Mouse (Mus musculus) adrenal gland, adult 2 months (tissue): ENCODE measurements around the gene Styk1. TPM values are rescaled to one million over a fixed set of nuclear protein-coding genes. Genes with fewer than 3 reads are reported as not detected.

Experiments used
- DNase-seq: peaks from one replicate; pipeline ENCODE4 v3.0.0; 2021
- long read RNA-seq: library from polyadenylated mRNA; stranded (forward); transcript quantifications from one replicate; pipeline ENCODE4 v2.0.0, GENCODE M21; 2021
- polyA plus RNA-seq: library from polyadenylated mRNA; depleted of rRNA; stranded (reverse); fragments of >200 nt; gene quantifications from 2 replicates; pipeline ENCODE4 v1.2.3, GENCODE M21; 2012; rRNA removed
- total RNA-seq, 2 experiments: library from RNA; stranded (reverse); gene quantifications; 2 replicates each; pipeline ENCODE4 v1.2.3; 2021

Styk1 gene
- total RNA-seq (under 1 TPM; 0.12 to 0.52 TPM), polyA plus RNA-seq (0.17 TPM in 1 of 2 replicates, not detected in the other)
- long read RNA-seq = 0 reads

- peak; percentile 83 for DNase-seq
These were observed at the start of gene Styk1 for GRCm38 (mm10) chr6:131353352-131353919. TSS of gene Styk1 (minus strand) at chr6:131353597.

GRCm38 (mm10) chr6:131403036-131403435 lies 49.6 kb upstream of the Styk1 start:
- DNase-seq = no peak

- DNase-seq = no peak
These were observed 49.2 kb upstream of the Styk1 start for GRCm38 (mm10) chr6:131402606-131403005.

GRCm38 (mm10) chr6:131401259-131401658 lies 47.9 kb upstream of the Styk1 start:
- no peak for DNase-seq

- DNase-seq = no peak
These were observed 43.3 kb upstream of the Styk1 start for GRCm38 (mm10) chr6:131396650-131397049.

GRCm38 (mm10) chr6:131393873-131394660 lies 40.7 kb upstream of the Styk1 start:
- DNase-seq = no peak

- peak; percentile 95 for DNase-seq
These were observed 34.9 kb upstream of the Styk1 start, which contains the start of gene Ybx3 for GRCm38 (mm10) chr6:131388040-131389021. TSS of gene Ybx3 (minus strand) at chr6:131388476.

- peak; percentile 87 for DNase-seq
These were observed 34.0 kb upstream of the Styk1 start for GRCm38 (mm10) chr6:131387221-131388039.

GRCm38 (mm10) chr6:131386416-131387019 lies 33.1 kb upstream of the Styk1 start:
- DNase-seq = no peak

GRCm38 (mm10) chr6:131385469-131385868 lies 32.1 kb upstream of the Styk1 start:
- no peak for DNase-seq

- peak; percentile 25 for DNase-seq
These were observed 30.4 kb upstream of the Styk1 start for GRCm38 (mm10) chr6:131383713-131384330.

GRCm38 (mm10) chr6:131382984-131383337 lies 29.6 kb upstream of the Styk1 start:
- DNase-seq = peak; percentile 62

GRCm38 (mm10) chr6:131382232-131382983 lies 29.0 kb upstream of the Styk1 start:
- peak; percentile 75 for DNase-seq

- DNase-seq = no peak
These were observed 25.5 kb upstream of the Styk1 start for GRCm38 (mm10) chr6:131378858-131379428.

- no peak for DNase-seq
These were observed 24.0 kb upstream of the Styk1 start for GRCm38 (mm10) chr6:131377378-131377777.

GRCm38 (mm10) chr6:131374594-131375340 lies 21.4 kb upstream of the Styk1 start:
- no peak for DNase-seq

GRCm38 (mm10) chr6:131373160-131373559 lies 19.8 kb upstream of the Styk1 start:
- DNase-seq = no peak

GRCm38 (mm10) chr6:131370767-131371166 lies 17.4 kb upstream of the Styk1 start:
- no peak for DNase-seq
